Mouse (Mus musculus) forebrain, postnatal 0 days (tissue): ENCODE results near the gene Ms4a12. TPM values are rescaled to one million over a fixed set of nuclear protein-coding genes. Genes with fewer than 3 reads are reported as not detected.

Experiments used
- ATAC-seq: fragments of 200-750 bp; cut with Nextera tagmentation; 2 replicates; pipeline ENCODE4 v1.8.0; 2017; ENCODE audit warnings: mild to moderate bottlenecking, moderate library complexity
- DNase-seq: peaks from one replicate; pipeline ENCODE4 v3.0.0-alpha.2; 2015
- H3K27ac ChIP-seq: fragments of 300-500 bp; sonication (generic); 2 replicates; pipeline ENCODE4 v1.5.1; 2014; ENCODE audit warnings: low read depth, mild to moderate bottlenecking, antibody characterized with exemption, low read length, moderate library complexity, mixed read lengths
- H3K27me3 ChIP-seq: fragments of 300-500 bp; sonication (generic); 2 replicates; pipeline ENCODE4 v1.6.1; 2014; ENCODE audit warnings: mild to moderate bottlenecking, low read length, mixed read lengths; ENCODE audit not compliant: insufficient read depth
- H3K36me3 ChIP-seq: fragments of 300-500 bp; sonication (generic); 2 replicates; pipeline ENCODE4 v1.6.1; 2014; ENCODE audit warnings: mild to moderate bottlenecking, moderate library complexity; ENCODE audit not compliant: insufficient read depth
- H3K4me1 ChIP-seq: fragments of 300-500 bp; sonication (generic); 2 replicates; pipeline ENCODE4 v1.6.1; 2014; ENCODE audit warnings: antibody characterized with exemption; ENCODE audit not compliant: insufficient read depth
- H3K4me2 ChIP-seq: fragments of 300-500 bp; sonication (generic); 2 replicates; pipeline ENCODE4 v1.6.1; 2014; ENCODE audit warnings: low read depth, mild to moderate bottlenecking, moderate library complexity
- H3K4me3 ChIP-seq: fragments of 300-500 bp; sonication (generic); 2 replicates; pipeline ENCODE4 v1.5.1; 2014; ENCODE audit warnings: low read depth, low read length, mixed read lengths
- H3K9ac ChIP-seq: fragments of 300-500 bp; sonication (generic); 2 replicates; pipeline ENCODE4 v1.6.1; 2014; ENCODE audit warnings: mild to moderate bottlenecking
- H3K9me3 ChIP-seq: fragments of 300-500 bp; sonication (generic); 2 replicates; pipeline ENCODE4 v1.6.1; 2016; ENCODE audit warnings: low read length
- CTCF ChIP-seq: sonication (generic); IDR thresholded peaks from 2 replicates; pipeline ENCODE4 v1.5.1; 2016; ENCODE audit warnings: antibody characterized with exemption, control low read depth, low read depth
- WGBS: fragments of 180-500 bp; shearing (Covaris S2); extraction: QIAGEN DNeasy Blood & Tissue Kit; methylation state at CpG from one replicate; pipeline ENCODE4 v1.1.7; 2014; 5-methylcytosine and 5-hydroxymethylcytosine counted together
- polyA plus RNA-seq: library from polyadenylated mRNA; unstranded; fragments of >200 nt; fragmentation: Nextera tagmentation; extraction: Ambion mirVana; gene quantifications from 2 replicates; pipeline ENCODE4 v1.2.1, GENCODE M21; 2015
- total RNA-seq: library from RNA; depleted of rRNA; stranded (reverse); fragments of >200 nt; gene quantifications from 2 replicates; pipeline ENCODE4 v1.2.3, GENCODE M21; 2014; rRNA removed

Gene Ms4a12
- total and polyA plus RNA-seq, 2 experiments from 2014 or later, result not detected

- H3K9me3 ChIP-seq, result no peaks in the 10 kb centered on the region
- DNase-seq (no peak), ATAC-seq (no peak)
- H3K27ac ChIP-seq, result no peak overlapping the region
- H3K36me3 ChIP-seq, result no peaks in the 10 kb centered on the region
- H3K4me1 ChIP-seq, result no peaks in the 10 kb centered on the region
- H3K9ac ChIP-seq, result no peak overlapping the region
- no peak overlapping the region for H3K4me2 ChIP-seq
- H3K27me3 ChIP-seq, result no peaks in the 10 kb centered on the region
- TF ChIP-seq CTCF, result no peak
- 73% methylated on average over 1 of the region's 1 CpGs for WGBS
- no peak overlapping the region for H3K4me3 ChIP-seq
These were observed 39.7 kb downstream of the Ms4a12 start for GRCm38 (mm10) chr19:11192552-11192951.

GRCm38 (mm10) chr19:11184121-11184520 lies 48.1 kb downstream of the Ms4a12 start:
- H3K4me1 ChIP-seq, result no peaks in the 10 kb centered on the region
- H3K27me3 ChIP-seq, result no peaks in the 10 kb centered on the region
- H3K9me3 ChIP-seq, result no peaks in the 10 kb centered on the region
- H3K9ac ChIP-seq, result no peak overlapping the region
- DNase-seq (no peak), ATAC-seq (no peak)
- 18% methylated on average over 5 of the region's 5 CpGs for WGBS
- no peak overlapping the region for H3K27ac ChIP-seq
- no peak overlapping the region for H3K4me3 ChIP-seq
- no peak for TF ChIP-seq CTCF
- H3K4me2 ChIP-seq, result no peak overlapping the region
- no peaks in the 10 kb centered on the region for H3K36me3 ChIP-seq

GRCm38 (mm10) chr19:11177464-11177863 lies 54.8 kb downstream of the Ms4a12 start:
- ATAC-seq (no peak), DNase-seq (no peak)
- WGBS, result 48% methylated on average over 2 of the region's 2 CpGs
- H3K27me3 ChIP-seq, result no peaks in the 10 kb centered on the region
- TF ChIP-seq CTCF, result no peak
- no peaks in the 10 kb centered on the region for H3K9me3 ChIP-seq
- H3K4me3 ChIP-seq, result no peak overlapping the region
- no peak overlapping the region for H3K9ac ChIP-seq
- no peaks in the 10 kb centered on the region for H3K4me1 ChIP-seq
- H3K36me3 ChIP-seq, result no peaks in the 10 kb centered on the region
- H3K4me2 ChIP-seq, result no peak overlapping the region
- no peak overlapping the region for H3K27ac ChIP-seq

GRCm38 (mm10) chr19:11165172-11165571 lies 67.1 kb downstream of the Ms4a12 start, which contains the start of gene 1700025F22Rik:
1700025F22Rik (minus strand) TSS chr19:11165320.
- H3K4me3 ChIP-seq, result no peak within 1 kb of the TSS
- no peak for ATAC-seq
- WGBS, result 39% methylated on average over 10 of the region's 10 CpGs
- DNase-seq, result no peak
- H3K4me1 ChIP-seq, result no peaks in the 10 kb centered on the region
- H3K36me3 ChIP-seq, result no peaks in the 10 kb centered on the region
- H3K27ac ChIP-seq, result no peak within 1 kb of the TSS
- H3K27me3 ChIP-seq, result no peaks in the 10 kb centered on the region
- H3K9me3 ChIP-seq, result no peaks in the 10 kb centered on the region
- no peak within 1 kb of the TSS for H3K9ac ChIP-seq
- H3K4me2 ChIP-seq, result no peak within 1 kb of the TSS
- no peak for TF ChIP-seq CTCF

Other genes with a start within 250 kb of the Ms4a12 start
- 2.1 and 3.2 TPM in 2 replicates for gene Ms4a15, start 239.2 kb downstream of the Ms4a12 start, total RNA-seq
- gene Ms4a15, start 239.2 kb downstream of the Ms4a12 start, polyA plus RNA-seq, result 3.0 and 4.8 TPM in 2 replicates
- gene Ms4a18, start 214.4 kb downstream of the Ms4a12 start, total RNA-seq, result not detected in 2 replicates
- not detected in 2 replicates for gene Ms4a18, start 214.4 kb downstream of the Ms4a12 start, polyA plus RNA-seq
- not detected in 2 replicates for gene Ms4a8a, start 151.3 kb downstream of the Ms4a12 start, total RNA-seq
- not detected in 2 replicates for gene Ms4a8a, start 151.3 kb downstream of the Ms4a12 start, polyA plus RNA-seq
- gene 1700017D01Rik, start 101.6 kb downstream of the Ms4a12 start, total RNA-seq, result not detected in 2 replicates
- not detected in 2 replicates for gene 1700017D01Rik, start 101.6 kb downstream of the Ms4a12 start, polyA plus RNA-seq
- gene 1700025F22Rik, start 67.1 kb downstream of the Ms4a12 start, total RNA-seq, result not detected in 2 replicates
- not detected in 2 replicates for gene 1700025F22Rik, start 67.1 kb downstream of the Ms4a12 start, polyA plus RNA-seq
- gene Ms4a13, start 35.7 kb downstream of the Ms4a12 start, total RNA-seq, result not detected in 2 replicates
- not detected in 2 replicates for gene Ms4a13, start 35.7 kb downstream of the Ms4a12 start, polyA plus RNA-seq
- 0.14 TPM in 1 of 2 replicates, not detected in the other for gene Ms4a1, start 33.8 kb upstream of the Ms4a12 start, total RNA-seq
- 0.05 TPM in 1 of 2 replicates, not detected in the other for gene Ms4a1, start 33.8 kb upstream of the Ms4a12 start, polyA plus RNA-seq
- gene Ms4a5, start 51.4 kb upstream of the Ms4a12 start, total RNA-seq, result not detected in 2 replicates
- not detected in 2 replicates for gene Ms4a5, start 51.4 kb upstream of the Ms4a12 start, polyA plus RNA-seq
- gene Ms4a14, start 82.0 kb upstream of the Ms4a12 start, total RNA-seq, result not detected in 2 replicates
- 0.08 TPM in 1 of 2 replicates, not detected in the other for gene Ms4a14, start 82.0 kb upstream of the Ms4a12 start, polyA plus RNA-seq
- gene Ms4a7, start 103.7 kb upstream of the Ms4a12 start, total RNA-seq, result 0.77 and 1.1 TPM in 2 replicates
- 3.3 and 4.0 TPM in 2 replicates for gene Ms4a7, start 103.7 kb upstream of the Ms4a12 start, polyA plus RNA-seq
- gene Ms4a4a, start 143.1 kb upstream of the Ms4a12 start, total RNA-seq, result 1.2 TPM in 1 of 2 replicates, not detected in the other
- gene Ms4a4a, start 143.1 kb upstream of the Ms4a12 start, polyA plus RNA-seq, result 0.58 and 2.9 TPM in 2 replicates
- not detected in 2 replicates for gene Ms4a4c, start 172.3 kb upstream of the Ms4a12 start, total RNA-seq
- 0.16 TPM in 1 of 2 replicates, not detected in the other for gene Ms4a4c, start 172.3 kb upstream of the Ms4a12 start, polyA plus RNA-seq
- gene Ms4a4b, start 211.1 kb upstream of the Ms4a12 start, total RNA-seq, result not detected in 2 replicates
- not detected in 2 replicates for gene Ms4a4b, start 211.1 kb upstream of the Ms4a12 start, polyA plus RNA-seq
- 2.5 and 5.9 TPM in 2 replicates for gene Ms4a6c, start 236.9 kb upstream of the Ms4a12 start, total RNA-seq
- 2.5 and 3.0 TPM in 2 replicates for gene Ms4a6c, start 236.9 kb upstream of the Ms4a12 start, polyA plus RNA-seq